Mouse (Mus musculus): ENCODE data around the gene Ptprj. TPM values are rescaled to one million over a fixed set of nuclear protein-coding genes. Genes with fewer than 3 reads are reported as not detected.

Gene Ptprj
- polyA plus RNA-seq, 1 experiment: not detected

GRCm38 (mm10) chr2:90613006-90613405, 32.6 kb upstream of the Ptprj start:
- Histone ChIP-seq H3K4me3 (ENCODE audit: insufficient read depth, low read depth, low read length) (no peak overlapping the region), H3K27ac (ENCODE audit: insufficient read depth, low read depth, low read length) (no peak overlapping the region), H3K4me1 (ENCODE audit: control insufficient read depth, insufficient read depth, low read length) (no peaks in the 10 kb centered on the region; the same call in 1 of the 2 replicates)
- 89% methylated on average over 2 of the region's 2 CpGs for WGBS
- no peak for TF ChIP-seq POLR2A (IDR thresholded peaks at IDR 0.05; ENCODE audit: insufficient read depth, low read depth, low read length)
- TF ChIP-seq CTCF (IDR thresholded peaks at IDR 0.05; ENCODE audit: insufficient read depth, low read depth, low read length): no peak

GRCm38 (mm10) chr2:90611959-90612571, 31.6 kb upstream of the Ptprj start:
- 80% methylated on average over 10 of the region's 10 CpGs for WGBS
- no peak for TF ChIP-seq POLR2A (IDR thresholded peaks at IDR 0.05; ENCODE audit: insufficient read depth, low read depth, low read length)
- no peak overlapping the region for H3K4me3 ChIP-seq (ENCODE audit: insufficient read depth, low read depth, low read length)
- H3K4me1 ChIP-seq (ENCODE audit: control insufficient read depth, insufficient read depth, low read length): no peaks in the 10 kb centered on the region; the same call in 1 of the 2 replicates
- no peak overlapping the region for H3K27ac ChIP-seq (ENCODE audit: insufficient read depth, low read depth, low read length)

GRCm38 (mm10) chr2:90601056-90601455, 20.6 kb upstream of the Ptprj start:
- TF ChIP-seq POLR2A (IDR thresholded peaks at IDR 0.05; ENCODE audit: insufficient read depth, low read depth, low read length) (no peak), CTCF (IDR thresholded peaks at IDR 0.05; ENCODE audit: insufficient read depth, low read depth, low read length) (no peak)
- 95% methylated on average over 3 of the region's 3 CpGs for WGBS

GRCm38 (mm10) chr2:90588141-90588540, 7.7 kb upstream of the Ptprj start:
- Histone ChIP-seq H3K4me1 (ENCODE audit: control insufficient read depth, insufficient read depth, low read length) (peaks cover 2% of the 10 kb centered on the region; the same call in 1 of the 2 replicates), H3K4me3 (ENCODE audit: insufficient read depth, low read depth, low read length) (no peak overlapping the region), H3K27ac (ENCODE audit: insufficient read depth, low read depth, low read length) (no peak overlapping the region)
- WGBS: 100% methylated on average over 1 of the region's 1 CpGs
- no peak for TF ChIP-seq CTCF (IDR thresholded peaks at IDR 0.05; ENCODE audit: insufficient read depth, low read depth, low read length)

More at GRCm38 (mm10) chr2:90601056-90601455, 20.6 kb upstream of the Ptprj start:
- H3K4me1 ChIP-seq (ENCODE audit: control insufficient read depth, insufficient read depth, low read length): no peaks in the 10 kb centered on the region
- no peak overlapping the region for H3K27ac ChIP-seq (ENCODE audit: insufficient read depth, low read depth, low read length)
- no peak overlapping the region for H3K4me3 ChIP-seq (ENCODE audit: insufficient read depth, low read depth, low read length)

GRCm38 (mm10) chr2:90584506-90584905, 4.1 kb upstream of the Ptprj start:
- whole genome bisulfite sequencing: 59% methylated on average over 4 of the region's 4 CpGs
- Histone ChIP-seq H3K4me3 (ENCODE audit: insufficient read depth, low read depth, low read length) (no peak overlapping the region), H3K27ac (ENCODE audit: insufficient read depth, low read depth, low read length) (no peak overlapping the region), H3K4me1 (ENCODE audit: control insufficient read depth, insufficient read depth, low read length) (peaks cover 5% of the 10 kb centered on the region)
- TF ChIP-seq POLR2A (IDR thresholded peaks at IDR 0.05; ENCODE audit: insufficient read depth, low read depth, low read length) (no peak), CTCF (IDR thresholded peaks at IDR 0.05; ENCODE audit: insufficient read depth, low read depth, low read length) (no peak)

GRCm38 (mm10) chr2:90583628-90584131, 3.2 kb upstream of the Ptprj start:
- WGBS: 48% methylated on average over 5 of the region's 5 CpGs
- Histone ChIP-seq H3K4me3 (ENCODE audit: insufficient read depth, low read depth, low read length) (no peak overlapping the region), H3K27ac (ENCODE audit: insufficient read depth, low read depth, low read length) (no peak overlapping the region), H3K4me1 (ENCODE audit: control insufficient read depth, insufficient read depth, low read length) (peaks cover 7% of the 10 kb centered on the region)
- no peak for TF ChIP-seq CTCF (IDR thresholded peaks at IDR 0.05; ENCODE audit: insufficient read depth, low read depth, low read length)
- no peak for TF ChIP-seq POLR2A (IDR thresholded peaks at IDR 0.05; ENCODE audit: insufficient read depth, low read depth, low read length)

- Histone ChIP-seq H3K4me1 (ENCODE audit: control insufficient read depth, insufficient read depth, low read length) (peaks cover 7% of the 10 kb centered on the region), H3K4me3 (ENCODE audit: insufficient read depth, low read depth, low read length) (no peak overlapping the region), H3K27ac (ENCODE audit: insufficient read depth, low read depth, low read length) (no peak overlapping the region)
- TF ChIP-seq CTCF (IDR thresholded peaks at IDR 0.05; ENCODE audit: insufficient read depth, low read depth, low read length) (no peak), POLR2A (IDR thresholded peaks at IDR 0.05; ENCODE audit: insufficient read depth, low read depth, low read length) (no peak)
- 24% methylated on average over 2 of the region's 2 CpGs for WGBS
Observed at GRCm38 (mm10) chr2:90582814-90583213, 2.4 kb upstream of the Ptprj start.

- Histone ChIP-seq H3K27ac (ENCODE audit: insufficient read depth, low read depth, low read length) (no peak overlapping the region), H3K4me1 (ENCODE audit: control insufficient read depth, insufficient read depth, low read length) (peaks cover 7% of the 10 kb centered on the region), H3K4me3 (ENCODE audit: insufficient read depth, low read depth, low read length) (no peak overlapping the region)
- 76% methylated on average over 4 of the region's 4 CpGs for WGBS
- TF ChIP-seq POLR2A (IDR thresholded peaks at IDR 0.05; ENCODE audit: insufficient read depth, low read depth, low read length): no peak
Observed at GRCm38 (mm10) chr2:90582311-90582710, 1.9 kb upstream of the Ptprj start.

GRCm38 (mm10) chr2:90581796-90582125, 1.3 kb upstream of the Ptprj start:
- Histone ChIP-seq H3K27ac (ENCODE audit: insufficient read depth, low read depth, low read length) (no peak overlapping the region), H3K4me3 (ENCODE audit: insufficient read depth, low read depth, low read length) (no peak overlapping the region), H3K4me1 (ENCODE audit: control insufficient read depth, insufficient read depth, low read length) (peaks cover 7% of the 10 kb centered on the region)
- no peak for TF ChIP-seq POLR2A (IDR thresholded peaks at IDR 0.05; ENCODE audit: insufficient read depth, low read depth, low read length)
- no peak for TF ChIP-seq CTCF (IDR thresholded peaks at IDR 0.05; ENCODE audit: insufficient read depth, low read depth, low read length)
- WGBS: 100% methylated on average over 1 of the region's 1 CpGs

Data from olfactory bulb, adult 2 months (tissue).